Mouse (Mus musculus) ES-E14 (cell line): Measurements from ENCODE around the gene Emc9. TPM values are rescaled to one million over a fixed set of nuclear protein-coding genes. Genes with fewer than 3 reads are reported as not detected.

Experiments
- DNase-seq: peaks from one replicate; pipeline ENCODE4 v3.0.0-alpha.2; 2013; ENCODE audit warnings: low read depth, low spot score
- H3K27ac ChIP-seq: 2 replicates; pipeline ENCODE4 v1.5.1; 2012; ENCODE audit warnings: low read depth, mild to moderate bottlenecking, low read length, moderate library complexity, mixed read lengths; ENCODE audit not compliant: poor library complexity, insufficient read depth, severe bottlenecking
- H3K36me3 ChIP-seq: 2 replicates; pipeline ENCODE4 v1.6.1; 2012; ENCODE audit warnings: mild to moderate bottlenecking, low read length, moderate library complexity, mixed read lengths; ENCODE audit not compliant: control insufficient read depth, poor library complexity, insufficient read depth, severe bottlenecking
- H3K4me1 ChIP-seq, 2 experiments: fragments of 150-350 bp in 1 of 2; sonication (generic) in 1 of 2; 2 replicates each; pipeline ENCODE4 v1.6.1; 2012; ENCODE audit warnings: low read length in 2 of 2, mild to moderate bottlenecking in 1 of 2, mixed read lengths in 1 of 2; ENCODE audit not compliant: control insufficient read depth in 2 of 2, insufficient read depth in 2 of 2, poor library complexity in 1 of 2
- H3K4me3 ChIP-seq, 2 experiments: fragments of 150-350 bp in 1 of 2; sonication (generic) in 1 of 2; 2 replicates each; pipeline ENCODE4 v1.5.1; 2012; ENCODE audit warnings: low read length in 2 of 2, low read depth in 1 of 2, mild to moderate bottlenecking in 1 of 2, mixed read lengths in 1 of 2; ENCODE audit not compliant: insufficient read depth in 1 of 2, poor library complexity in 1 of 2, severe bottlenecking in 1 of 2
- H3K9ac ChIP-seq: 2 replicates; pipeline ENCODE4 v1.6.1; 2012; ENCODE audit warnings: low read depth, mild to moderate bottlenecking, low read length, mixed read lengths; ENCODE audit not compliant: poor library complexity, insufficient read depth, severe bottlenecking
- H3K9me3 ChIP-seq: fragments of 150-350 bp; sonication (generic); 2 replicates; pipeline ENCODE4 v1.6.1; 2012; ENCODE audit warnings: low read depth, mild to moderate bottlenecking, low read length; ENCODE audit not compliant: control insufficient read depth, insufficient read depth
- CHD2 ChIP-seq: IDR thresholded peaks from 2 replicates; pipeline ENCODE4 v1.6.1; 2014; ENCODE audit warnings: mild to moderate bottlenecking, low read depth, low read length, inconsistent platforms
- HCFC1 ChIP-seq: IDR thresholded peaks from 2 replicates; pipeline ENCODE4 v1.6.1; 2012; ENCODE audit warnings: low read length, inconsistent platforms, borderline replicate concordance; ENCODE audit not compliant: insufficient read depth
- MAFK ChIP-seq: IDR thresholded peaks from 2 replicates; pipeline ENCODE4 v1.6.1; 2014; ENCODE audit warnings: mild to moderate bottlenecking, low read depth, low read length, inconsistent platforms; ENCODE audit not compliant: insufficient read depth
- ZC3H11A ChIP-seq: IDR thresholded peaks from 2 replicates; pipeline ENCODE4 v1.6.1; 2012; ENCODE audit warnings: low read depth, mild to moderate bottlenecking, inconsistent platforms, low read length, borderline replicate concordance
- ZNF384 ChIP-seq: IDR thresholded peaks from 2 replicates; pipeline ENCODE4 v1.6.1; 2012; ENCODE audit warnings: low read depth, low read length, inconsistent platforms
- in situ Hi-C, 2 experiments: fragments of 600-800 bp; cut with MboI; formaldehyde crosslinking; loops; one replicate each; pipeline ENCODE4 v1.15.1; 2025; ENCODE audit warnings: low sequenced_read_pairs in 2 of 2, inconsistent platforms in 1 of 2; ENCODE audit not compliant: unreplicated experiment in 2 of 2
- total RNA-seq: library from RNA; depleted of rRNA; stranded (reverse); fragments of 300-350 nt; gene quantifications from 2 replicates; pipeline ENCODE4 v1.2.3, GENCODE M21; 2012

The Emc9 gene
- total RNA-seq, 1 experiment: 4.9 TPM

DNA sequence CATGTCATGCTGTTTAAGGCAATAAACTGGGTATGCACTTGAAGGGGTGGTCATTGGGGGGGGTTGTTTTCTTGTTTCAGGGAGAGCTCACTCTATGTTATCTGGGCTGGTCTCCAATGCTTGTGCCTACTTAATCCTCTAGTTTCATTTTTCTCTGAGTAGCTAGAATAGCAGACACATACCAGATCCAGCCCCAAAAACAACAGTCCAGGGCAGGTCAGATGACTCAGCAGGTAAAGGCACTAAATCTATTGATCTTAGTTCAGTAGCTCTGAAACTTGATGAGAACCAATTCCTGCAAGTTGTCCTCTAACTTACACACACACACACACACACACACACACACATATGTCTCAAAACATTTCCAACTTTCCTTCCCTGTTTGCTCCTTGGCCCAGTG lies 13.3 kb downstream of the Emc9 start:
- in situ Hi-C loops: no loop called here
- TF ChIP-seq MAFK (no peak), ZNF384 (no peak), CHD2 (no peak), HCFC1 (no peak), ZC3H11A (no peak)
- H3K27ac ChIP-seq: no peak overlapping the region

DNA sequence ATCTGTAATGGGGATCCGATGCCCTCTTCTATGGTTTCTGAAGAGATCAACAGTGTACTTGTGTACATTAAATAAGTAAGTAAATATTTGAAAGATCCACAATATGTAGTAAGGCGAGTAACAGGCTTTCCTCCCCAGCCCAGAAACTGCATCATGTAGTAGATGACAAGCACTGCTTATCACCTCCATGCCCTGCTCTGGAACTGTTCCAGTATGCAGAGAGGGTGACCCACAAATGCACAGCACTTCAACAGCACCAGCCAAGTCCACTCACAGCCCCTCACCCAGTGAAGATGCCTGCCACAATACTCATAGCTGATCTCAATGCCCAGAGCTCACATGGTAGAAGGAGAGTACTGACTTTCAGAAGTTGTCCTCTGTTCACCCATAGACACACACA lies 14.5 kb downstream of the Emc9 start:
- H3K4me3 ChIP-seq: no peak overlapping the region
- H3K36me3 ChIP-seq: peaks cover 20% of the 10 kb centered on the region; the same call in 1 of the 2 replicates
- no peak overlapping the region for H3K27ac ChIP-seq
- in situ Hi-C loops: no loop called here
- TF ChIP-seq ZC3H11A (no peak), CHD2 (no peak), MAFK (no peak)
- H3K4me1 ChIP-seq: peaks cover 0 to 5% of the 10 kb centered on the region in 2 experiments; a peak in 1 of 4 replicates
- H3K9ac ChIP-seq: no peak overlapping the region
- no peak for DNase-seq
- no peaks in the 10 kb centered on the region for H3K9me3 ChIP-seq

More for the DNA sequence above, 13.3 kb downstream of the Emc9 start:
- Histone ChIP-seq H3K4me3 (no peak overlapping the region), H3K9ac (no peak overlapping the region), H3K36me3 (peaks cover 13% of the 10 kb centered on the region; the same call in 1 of the 2 replicates), H3K9me3 (no peaks in the 10 kb centered on the region), H3K4me1 (peaks cover 0 to 10% of the 10 kb centered on the region in 2 experiments; a peak in 1 of 4 replicates)
- DNase-seq: no peak

DNA sequence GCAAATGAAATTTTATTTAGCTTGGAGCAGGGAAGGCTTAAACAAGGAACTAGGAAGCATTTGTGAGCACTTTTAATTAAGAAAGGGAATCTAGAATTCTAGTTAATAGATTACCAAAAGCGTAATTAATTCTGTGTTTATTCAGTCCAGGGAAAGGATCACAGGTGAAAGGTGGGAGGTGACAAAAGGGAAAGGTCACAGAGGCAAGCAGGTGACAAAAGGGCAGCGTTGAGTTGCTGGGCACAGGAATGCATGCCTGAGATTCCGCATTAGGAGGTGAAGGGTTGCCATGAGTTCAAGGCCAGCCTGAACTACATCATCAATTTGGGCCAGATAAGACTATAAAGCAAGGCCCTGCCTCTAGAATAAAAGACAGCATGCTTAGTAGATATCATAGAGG lies 17.6 kb downstream of the Emc9 start:
- in situ Hi-C loops: no loop called here
- Histone ChIP-seq H3K4me1 (no peaks in the 10 kb centered on the region), H3K4me3 (no peak overlapping the region), H3K9me3 (no peaks in the 10 kb centered on the region), H3K9ac (no peak overlapping the region), H3K27ac (no peak overlapping the region), H3K36me3 (peaks cover 26% of the 10 kb centered on the region; the same call in 1 of the 2 replicates)
- TF ChIP-seq MAFK (no peak), CHD2 (no peak), ZC3H11A (no peak), HCFC1 (no peak), ZNF384 (no peak)
- no peak for DNase-seq

DNA sequence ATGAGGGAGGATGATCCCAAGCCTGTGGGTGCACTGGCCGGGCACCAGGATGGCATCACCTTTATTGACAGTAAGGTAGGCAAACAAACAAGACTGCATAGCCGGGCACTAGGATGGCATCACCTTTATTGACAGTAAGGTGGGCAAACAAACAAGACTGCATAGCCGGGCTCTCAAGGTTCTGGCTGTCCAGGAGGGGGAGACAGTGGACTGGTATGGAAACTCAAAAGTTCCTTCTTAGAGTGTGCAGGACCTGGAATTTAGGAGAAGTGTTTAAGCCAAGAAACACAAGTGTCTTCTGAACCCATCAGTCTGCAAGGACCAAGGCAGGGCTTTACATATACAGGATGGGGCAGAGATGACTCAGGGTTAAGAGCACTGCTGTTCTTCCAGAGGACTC lies 19.4 kb downstream of the Emc9 start:
- H3K4me1 ChIP-seq: peaks cover 0 to 5% of the 10 kb centered on the region in 2 experiments; a peak in 1 of 4 replicates
- no peak overlapping the region for H3K27ac ChIP-seq
- H3K36me3 ChIP-seq: peaks cover 28% of the 10 kb centered on the region; the same call in 1 of the 2 replicates
- H3K9me3 ChIP-seq: no peaks in the 10 kb centered on the region
- no peak for DNase-seq
- H3K4me3 ChIP-seq: no peak overlapping the region
- in situ Hi-C loops: no loop called here
- TF ChIP-seq ZC3H11A: no peak
- no peak for TF ChIP-seq MAFK
- TF ChIP-seq HCFC1: no peak
- TF ChIP-seq ZNF384: no peak
- TF ChIP-seq CHD2: no peak
- H3K9ac ChIP-seq: no peak overlapping the region

DNA sequence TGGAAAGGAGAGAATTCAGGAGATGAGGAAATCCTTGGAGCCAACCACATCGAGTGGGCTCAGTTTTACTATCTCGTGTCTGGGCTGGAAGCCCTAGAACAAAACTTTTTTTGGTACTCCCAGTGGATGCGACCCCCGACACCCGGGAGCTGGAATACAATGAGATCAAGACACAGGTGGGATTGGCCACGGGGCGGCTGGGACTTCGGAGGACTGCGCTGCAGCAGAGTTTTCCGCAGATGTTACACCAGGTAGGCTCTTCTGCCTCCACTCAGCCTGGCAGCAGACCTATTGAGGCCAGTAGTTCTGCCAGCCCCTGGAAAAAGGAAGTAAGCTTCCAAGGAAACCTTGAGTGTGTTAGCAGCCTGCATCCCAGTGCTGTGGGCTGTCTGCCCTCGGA lies 21.9 kb downstream of the Emc9 start:
- Histone ChIP-seq H3K4me1 (peaks cover 0 to 5% of the 10 kb centered on the region in 2 experiments; a peak in 1 of 4 replicates), H3K27ac (no peak overlapping the region), H3K9me3 (no peaks in the 10 kb centered on the region), H3K9ac (no peak overlapping the region), H3K4me3 (no peak overlapping the region), H3K36me3 (peaks cover 21% of the 10 kb centered on the region; the same call in 1 of the 2 replicates)
- TF ChIP-seq ZC3H11A (no peak), MAFK (no peak)
- DNase-seq: no peak
- in situ Hi-C loops: no loop called here
